Mouse (Mus musculus) liver, adult 2 months (tissue): ENCODE measurements around the gene Col4a1.

Source experiments
- CTCF ChIP-seq: fragments of 200-500 bp; IDR thresholded peaks from 2 replicates; pipeline ENCODE4 v1.5.1; 2011; ENCODE audit warnings: low read depth, low read length, control low read depth
- POLR2A ChIP-seq: fragments of 200-500 bp; IDR thresholded peaks from 2 replicates; pipeline ENCODE4 v1.6.1; 2011; ENCODE audit warnings: low read length, control low read depth; ENCODE audit not compliant: insufficient read depth; ENCODE audit errors: extremely low read depth

- no peak for TF ChIP-seq CTCF
- TF ChIP-seq POLR2A: no peak
Observed at GRCm38 (mm10) chr8:11346225-11346624, 33.6 kb upstream of the Col4a1 start.
